Mouse (Mus musculus): ENCODE data around the gene Mrpl19. TPM values are rescaled to one million over a fixed set of nuclear protein-coding genes. Genes with fewer than 3 reads are reported as not detected.

Gene Mrpl19
- polyA plus RNA-seq, 1 experiment from 2014 or later, result 58.1 TPM

- Histone ChIP-seq H3K4me2 (replicated peaks) (peak overlapping the region; percentile 79), H3K4me1 (peaks cover 9% of the 10 kb centered on the region), H3K4me3 (peak overlapping the region; percentile 84), H3K27me3 (no peaks in the 10 kb centered on the region), H3K9ac (0 out of 2 replicates have a peak overlapping the region, but pooled peaks have one; percentile 81), H3K27ac (no peak overlapping the region), H3K36me3 (peaks cover 28% of the 10 kb centered on the region), H3K9me3 (no peaks in the 10 kb centered on the region)
- ATAC-seq (ENCODE audit: low FRiP score, low read depth), result peak; percentile 70
- WGBS, result 39% methylated on average over 2 of the region's 2 CpGs
Measured at GRCm38 (mm10) chr6:81966068-81966544, 348 bp upstream of the Mrpl19 start.

DNA sequence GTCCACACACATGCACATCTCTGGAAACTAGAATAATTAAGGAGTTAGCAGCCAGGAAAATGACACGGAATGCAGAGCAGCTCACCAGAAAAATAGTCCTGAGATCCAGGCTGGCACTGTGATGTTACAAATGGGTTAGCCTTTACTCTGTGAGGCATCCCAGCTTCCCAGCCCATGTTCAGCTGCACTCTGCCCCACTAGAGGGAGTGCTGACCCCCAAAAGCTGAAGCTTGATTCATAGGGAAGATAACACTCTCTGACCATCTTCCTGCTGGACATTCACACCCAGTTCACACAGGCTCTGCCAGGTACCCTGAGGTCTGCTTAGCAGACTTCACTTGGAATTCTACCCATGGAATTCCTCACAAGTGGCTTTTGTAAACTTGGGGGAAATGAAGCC lies 5.5 kb downstream of the Mrpl19 start:
- H3K27me3 ChIP-seq, result no peaks in the 10 kb centered on the region
- H3K27ac ChIP-seq, result no peak overlapping the region
- peaks cover 9% of the 10 kb centered on the region for H3K4me1 ChIP-seq
- H3K4me2 ChIP-seq (replicated peaks), result no peak overlapping the region
- ATAC-seq (ENCODE audit: low FRiP score, low read depth), result no peak
- no peaks in the 10 kb centered on the region for H3K9me3 ChIP-seq
- H3K36me3 ChIP-seq, result peaks cover 85% of the 10 kb centered on the region
- H3K4me3 ChIP-seq, result no peak overlapping the region
- no peak overlapping the region for H3K9ac ChIP-seq
- WGBS, result 79% methylated on average over 1 of the region's 1 CpGs

DNA sequence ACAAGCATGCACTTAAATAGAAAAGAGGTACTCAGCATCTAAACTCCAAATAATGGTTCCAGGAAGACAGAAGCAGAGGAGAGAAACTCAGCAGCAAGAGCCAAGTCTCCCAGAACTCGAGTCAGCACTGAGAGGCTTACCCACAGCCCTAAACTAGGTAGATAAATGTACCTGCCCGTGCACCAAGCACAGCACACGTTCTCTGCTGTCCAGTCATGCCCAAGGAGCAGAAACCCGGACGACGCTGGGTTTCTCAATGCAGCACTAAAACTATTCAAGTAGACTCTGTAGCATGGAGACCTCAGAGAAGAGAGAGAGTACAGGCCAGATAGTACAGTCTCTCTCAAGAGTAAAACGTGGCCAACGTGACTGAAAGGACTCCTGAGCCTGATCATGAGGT lies 5.9 kb downstream of the Mrpl19 start:
- Histone ChIP-seq H3K4me1 (peaks cover 6% of the 10 kb centered on the region), H3K27me3 (no peaks in the 10 kb centered on the region), H3K27ac (no peak overlapping the region), H3K4me2 (replicated peaks) (no peak overlapping the region), H3K4me3 (no peak overlapping the region), H3K36me3 (peaks cover 89% of the 10 kb centered on the region), H3K9me3 (no peaks in the 10 kb centered on the region), H3K9ac (no peak overlapping the region)
- no peak for ATAC-seq (ENCODE audit: low FRiP score, low read depth)
- 92% methylated on average over 8 of the region's 8 CpGs for WGBS

- no peaks in the 10 kb centered on the region for H3K27me3 ChIP-seq
- no peak overlapping the region for H3K9ac ChIP-seq
- no peak overlapping the region for H3K4me3 ChIP-seq
- no peak for ATAC-seq (ENCODE audit: low FRiP score, low read depth)
- peaks cover 92% of the 10 kb centered on the region for H3K36me3 ChIP-seq
- WGBS, result 93% methylated on average over 11 of the region's 11 CpGs
- H3K9me3 ChIP-seq, result no peaks in the 10 kb centered on the region
- no peak overlapping the region for H3K4me2 ChIP-seq (replicated peaks)
- H3K4me1 ChIP-seq, result no peaks in the 10 kb centered on the region
- H3K27ac ChIP-seq, result no peak overlapping the region
Measured at GRCm38 (mm10) chr6:81957992-81958391, 7.8 kb downstream of the Mrpl19 start.

DNA sequence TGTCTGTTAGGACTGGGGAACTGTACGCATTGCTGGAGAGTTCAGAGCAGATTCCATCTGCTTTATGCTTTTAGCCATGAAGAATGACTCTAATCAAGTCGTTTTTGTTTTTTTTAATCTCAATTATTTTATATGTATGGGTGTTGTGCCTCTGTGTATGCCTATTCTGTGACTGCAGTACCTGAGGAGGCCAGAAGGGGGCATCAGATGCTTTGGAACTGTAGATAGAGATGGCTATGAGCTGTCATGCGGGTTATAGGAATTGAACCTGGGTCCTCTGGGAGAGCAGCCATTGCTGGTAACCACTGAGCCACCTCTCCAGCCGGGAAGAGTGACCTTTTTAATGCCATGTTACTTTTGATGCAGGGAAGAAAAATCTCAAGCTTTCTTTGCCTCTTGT lies 9.4 kb downstream of the Mrpl19 start:
- H3K4me1 ChIP-seq, result no peaks in the 10 kb centered on the region
- peaks cover 92% of the 10 kb centered on the region for H3K36me3 ChIP-seq
- H3K9ac ChIP-seq, result no peak overlapping the region
- no peak for ATAC-seq (ENCODE audit: low FRiP score, low read depth)
- WGBS, result 89% methylated on average over 4 of the region's 4 CpGs
- no peak overlapping the region for H3K4me3 ChIP-seq
- H3K27ac ChIP-seq, result no peak overlapping the region
- H3K4me2 ChIP-seq (replicated peaks), result no peak overlapping the region
- H3K27me3 ChIP-seq, result no peaks in the 10 kb centered on the region
- no peaks in the 10 kb centered on the region for H3K9me3 ChIP-seq

- no peak for ATAC-seq (ENCODE audit: low FRiP score, low read depth)
- H3K36me3 ChIP-seq, result peaks cover 92% of the 10 kb centered on the region
- 94% methylated on average over 5 of the region's 5 CpGs for WGBS
Measured at GRCm38 (mm10) chr6:81955133-81955532, 10.6 kb downstream of the Mrpl19 start.

GRCm38 (mm10) chr6:81946906-81947305 lies 18.9 kb downstream of the Mrpl19 start:
- 97% methylated on average over 6 of the region's 6 CpGs for WGBS

More at GRCm38 (mm10) chr6:81955133-81955532, 10.6 kb downstream of the Mrpl19 start:
- no peak overlapping the region for H3K4me3 ChIP-seq
- no peak overlapping the region for H3K27ac ChIP-seq
- H3K9me3 ChIP-seq, result no peaks in the 10 kb centered on the region
- no peaks in the 10 kb centered on the region for H3K4me1 ChIP-seq
- H3K9ac ChIP-seq, result no peak overlapping the region
- no peak overlapping the region for H3K4me2 ChIP-seq (replicated peaks)
- H3K27me3 ChIP-seq, result no peaks in the 10 kb centered on the region

GRCm38 (mm10) chr6:81944432-81944831 lies 21.3 kb downstream of the Mrpl19 start:
- Histone ChIP-seq H3K9me3 (no peaks in the 10 kb centered on the region), H3K36me3 (peaks cover 99% of the 10 kb centered on the region), H3K4me3 (no peak overlapping the region), H3K27ac (no peak overlapping the region), H3K9ac (no peak overlapping the region), H3K4me2 (replicated peaks) (no peak overlapping the region), H3K27me3 (no peaks in the 10 kb centered on the region), H3K4me1 (no peaks in the 10 kb centered on the region)
- ATAC-seq (ENCODE audit: low FRiP score, low read depth), result no peak
- 91% methylated on average over 3 of the region's 3 CpGs for WGBS

More at GRCm38 (mm10) chr6:81946906-81947305, 18.9 kb downstream of the Mrpl19 start:
- Histone ChIP-seq H3K9me3 (no peaks in the 10 kb centered on the region), H3K4me2 (replicated peaks) (no peak overlapping the region), H3K4me1 (no peaks in the 10 kb centered on the region), H3K9ac (no peak overlapping the region), H3K4me3 (no peak overlapping the region), H3K27ac (no peak overlapping the region), H3K27me3 (no peaks in the 10 kb centered on the region), H3K36me3 (peaks cover 96% of the 10 kb centered on the region)
- ATAC-seq (ENCODE audit: low FRiP score, low read depth), result no peak

GRCm38 (mm10) chr6:81943281-81943680 lies 22.5 kb downstream of the Mrpl19 start:
- H3K4me3 ChIP-seq, result no peak overlapping the region
- no peak overlapping the region for H3K9ac ChIP-seq
- H3K27me3 ChIP-seq, result no peaks in the 10 kb centered on the region
- H3K27ac ChIP-seq, result no peak overlapping the region
- H3K4me1 ChIP-seq, result no peaks in the 10 kb centered on the region
- no peak overlapping the region for H3K4me2 ChIP-seq (replicated peaks)
- no peaks in the 10 kb centered on the region for H3K9me3 ChIP-seq
- WGBS, result 93% methylated on average over 2 of the region's 2 CpGs
- H3K36me3 ChIP-seq, result peaks cover 95% of the 10 kb centered on the region
- no peak for ATAC-seq (ENCODE audit: low FRiP score, low read depth)

GRCm38 (mm10) chr6:81941718-81942117 lies 24.0 kb downstream of the Mrpl19 start:
- H3K36me3 ChIP-seq, result peaks cover 87% of the 10 kb centered on the region
- 94% methylated on average over 5 of the region's 5 CpGs for WGBS
- no peak for ATAC-seq (ENCODE audit: low FRiP score, low read depth)

GRCm38 (mm10) chr6:81933281-81933680 lies 32.5 kb downstream of the Mrpl19 start:
- Histone ChIP-seq H3K9me3 (0 out of 2 replicates have a peak, but pooled peaks cover 8% of the 10 kb centered on the region), H3K27me3 (no peaks in the 10 kb centered on the region), H3K27ac (no peak overlapping the region), H3K4me3 (no peak overlapping the region), H3K9ac (no peak overlapping the region), H3K36me3 (peaks cover 75% of the 10 kb centered on the region), H3K4me2 (replicated peaks) (no peak overlapping the region), H3K4me1 (no peaks in the 10 kb centered on the region)
- no peak for ATAC-seq (ENCODE audit: low FRiP score, low read depth)
- WGBS, result 97% methylated on average over 3 of the region's 3 CpGs

More at GRCm38 (mm10) chr6:81941718-81942117, 24.0 kb downstream of the Mrpl19 start:
- H3K9ac ChIP-seq, result no peak overlapping the region
- no peak overlapping the region for H3K4me2 ChIP-seq (replicated peaks)
- H3K4me3 ChIP-seq, result no peak overlapping the region
- no peaks in the 10 kb centered on the region for H3K4me1 ChIP-seq
- no peaks in the 10 kb centered on the region for H3K27me3 ChIP-seq
- H3K27ac ChIP-seq, result no peak overlapping the region
- no peaks in the 10 kb centered on the region for H3K9me3 ChIP-seq

DNA sequence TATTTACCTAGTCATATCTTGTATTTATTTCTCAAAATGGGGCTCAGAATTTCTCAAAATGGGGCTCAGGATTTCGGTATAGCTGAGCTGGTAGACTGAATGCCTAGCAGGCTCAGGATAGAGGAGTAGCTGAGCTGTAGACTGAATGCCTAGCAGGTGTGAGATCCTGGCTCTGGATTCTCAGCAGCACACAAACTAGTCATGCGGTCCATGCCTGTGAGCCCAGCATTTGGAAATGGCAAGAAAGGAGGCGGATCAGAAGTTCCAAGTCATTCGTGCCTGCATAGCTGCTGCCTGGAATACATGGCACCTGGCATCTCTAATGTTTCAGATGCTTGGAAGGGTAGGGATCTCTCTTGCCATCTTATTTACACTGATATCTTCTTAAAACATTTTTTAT lies 36.4 kb downstream of the Mrpl19 start:
- peaks cover 10% of the 10 kb centered on the region for H3K4me1 ChIP-seq
- no peak overlapping the region for H3K27ac ChIP-seq
- ATAC-seq (ENCODE audit: low FRiP score, low read depth), result no peak
- no peak overlapping the region for H3K9ac ChIP-seq
- 95% methylated on average over 4 of the region's 4 CpGs for WGBS
- no peak overlapping the region for H3K4me3 ChIP-seq
- H3K4me2 ChIP-seq (replicated peaks), result no peak overlapping the region
- peaks cover 77% of the 10 kb centered on the region for H3K36me3 ChIP-seq
- no peaks in the 10 kb centered on the region for H3K27me3 ChIP-seq
- 0 out of 2 replicates have a peak, but pooled peaks cover 8% of the 10 kb centered on the region for H3K9me3 ChIP-seq

DNA sequence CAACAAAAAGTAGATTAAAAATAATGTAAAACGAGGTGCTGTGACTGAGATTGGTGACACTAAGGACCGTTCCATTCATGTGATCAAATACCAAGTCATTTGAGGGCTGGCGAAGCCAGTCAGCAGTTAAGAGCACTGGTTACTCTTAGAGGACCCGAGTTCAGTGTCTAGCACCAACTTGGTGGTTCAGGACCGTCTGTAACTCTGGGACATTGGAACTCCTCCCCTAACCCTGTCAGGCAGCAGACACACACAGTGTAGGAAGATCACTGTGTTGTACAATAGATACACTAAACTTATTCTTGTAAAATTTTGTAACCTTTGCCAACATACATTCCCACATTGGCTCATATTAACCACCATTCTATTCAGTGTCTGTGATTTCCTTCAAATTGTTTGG lies 41.5 kb downstream of the Mrpl19 start:
- H3K27ac ChIP-seq, result no peak overlapping the region
- H3K4me3 ChIP-seq, result peak overlapping the region; percentile 89
- H3K27me3 ChIP-seq, result no peaks in the 10 kb centered on the region
- H3K36me3 ChIP-seq, result peaks cover 33% of the 10 kb centered on the region
- H3K9me3 ChIP-seq, result no peaks in the 10 kb centered on the region
- WGBS, result 18% methylated on average over 5 of the region's 5 CpGs
- H3K9ac ChIP-seq, result peak overlapping the region; percentile 98
- ATAC-seq (ENCODE audit: low FRiP score, low read depth), result 0 out of 2 replicates have a peak, but pooled peaks have one; percentile 13
- peaks cover 15% of the 10 kb centered on the region for H3K4me1 ChIP-seq
- peak overlapping the region; percentile 71 for H3K4me2 ChIP-seq (replicated peaks)
